Mouse (Mus musculus) MEL (cell line): ENCODE measurements around the gene March6.

Experiments
- CHD1 ChIP-seq: IDR thresholded peaks from 2 replicates; pipeline ENCODE4 v1.6.1; 2012; ENCODE audit warnings: low read depth, mild to moderate bottlenecking, inconsistent platforms, low read length, improper control_type of control experiment
- CTCF ChIP-seq, 3 experiments: IDR thresholded peaks in 2 of 3; conservative IDR thresholded peaks in 1 of 3; 2 replicates each; pipeline ENCODE4 v1.5.1; 2011 to 2012; ENCODE audit warnings: low read length in 3 of 3, low read depth in 2 of 3, mild to moderate bottlenecking in 2 of 3, improper control_type of control experiment in 1 of 3, inconsistent platforms in 1 of 3, mixed read lengths in 1 of 3, moderate library complexity in 1 of 3; ENCODE audit not compliant: control insufficient read depth in 1 of 3, insufficient read depth in 1 of 3, poor library complexity in 1 of 3, severe bottlenecking in 1 of 3
- E2F4 ChIP-seq: IDR thresholded peaks from 2 replicates; pipeline ENCODE4 v1.6.1; 2011; ENCODE audit warnings: low read depth, low read length, improper control_type of control experiment, borderline replicate concordance
- GATA1 ChIP-seq: IDR thresholded peaks from 2 replicates; pipeline ENCODE4 v1.6.1; 2011; ENCODE audit warnings: low read depth, low read length, improper control_type of control experiment
- MAFK ChIP-seq: IDR thresholded peaks from 2 replicates; pipeline ENCODE4 v1.6.1; 2011; ENCODE audit warnings: low read depth, mild to moderate bottlenecking, low read length, improper control_type of control experiment, borderline replicate concordance
- MAX ChIP-seq: IDR thresholded peaks from 2 replicates; pipeline ENCODE4 v1.6.1; 2011; ENCODE audit warnings: low read length, improper control_type of control experiment
- MAZ ChIP-seq: IDR thresholded peaks from 2 replicates; pipeline ENCODE4 v1.6.1; 2012; ENCODE audit warnings: low read depth, mild to moderate bottlenecking, inconsistent platforms, low read length, improper control_type of control experiment
- MYB ChIP-seq: IDR thresholded peaks from 2 replicates; pipeline ENCODE4 v1.6.1; 2011; ENCODE audit warnings: mild to moderate bottlenecking, low read depth, low read length, improper control_type of control experiment
- RCOR1 ChIP-seq: IDR thresholded peaks from 2 replicates; pipeline ENCODE4 v1.6.1; 2012; ENCODE audit warnings: low read depth, mild to moderate bottlenecking, inconsistent platforms, low read length, improper control_type of control experiment
- USF1 ChIP-seq: IDR thresholded peaks from 2 replicates; pipeline ENCODE4 v1.6.1; 2014; ENCODE audit warnings: low read depth, mild to moderate bottlenecking, inconsistent platforms, low read length, improper control_type of control experiment, moderate library complexity
- ZKSCAN1 ChIP-seq: IDR thresholded peaks from 2 replicates; pipeline ENCODE4 v1.6.1; 2012; ENCODE audit warnings: low read depth, mild to moderate bottlenecking, inconsistent platforms, low read length, improper control_type of control experiment, moderate library complexity

DNA sequence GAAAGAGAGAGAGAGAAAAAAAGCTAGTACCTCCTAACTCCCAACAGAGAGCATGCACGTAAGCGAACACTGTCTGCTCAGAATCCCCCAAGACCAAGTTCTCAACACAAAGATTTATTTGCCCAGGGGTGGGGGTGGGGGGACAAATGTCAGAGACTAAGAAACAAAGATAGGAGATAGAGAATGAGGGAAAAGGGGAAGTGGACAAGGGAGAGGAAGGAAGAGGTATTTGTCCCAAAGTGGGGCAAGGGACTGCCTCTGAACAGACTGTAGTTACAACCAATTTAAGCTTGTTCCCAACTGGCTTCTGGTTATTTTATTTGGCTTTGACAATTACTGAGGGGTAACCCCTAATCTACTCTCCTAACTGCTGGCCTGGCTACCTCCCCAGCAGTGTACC lies 24.0 kb upstream of the March6 start:
- TF ChIP-seq MAFK (no peak), CTCF (IDR thresholded peaks at IDR 0.05 in 2 of 3, conservative IDR thresholded peaks at IDR 0.05 in 1 of 3; ENCODE audit: control insufficient read depth in 1 of 3, insufficient read depth in 1 of 3, low read depth in 2 of 3, low read length in 3 of 3, poor library complexity in 1 of 3, severe bottlenecking in 1 of 3) (no peak), USF1 (no peak), GATA1 (no peak; the same call in 1 of the 2 replicates), MAX (no peak), MAZ (no peak), CHD1 (no peak), E2F4 (no peak), MYB (no peak), ZKSCAN1 (no peak), RCOR1 (no peak)
